Mouse (Mus musculus) heart, embryonic 13.5 days (tissue): ENCODE measurements at regions not wholly inside any gene's neighbourhood (a gene's known extent, or its start where the extent isn't known, plus 50 kb on each side); places are given as distances from the start of the nearest gene placed in this dataset.

Experiments
- ATAC-seq: fragments of 200-750 bp; cut with Nextera tagmentation; 2 replicates; pipeline ENCODE4 v1.8.0; 2017; ENCODE audit warnings: moderate TSS enrichment; ENCODE audit not compliant: insufficient number of reproducible peaks, low FRiP score, low TSS enrichment; ENCODE audit errors: extremely low read depth
- H3K27ac ChIP-seq: fragments of 300-500 bp; sonication (generic); replicated peaks from 2 replicates; pipeline ENCODE4 v1.5.1; 2015; ENCODE audit warnings: moderate library complexity, mild to moderate bottlenecking, inconsistent platforms
- H3K27me3 ChIP-seq: fragments of 300-500 bp; sonication (generic); replicated peaks from 2 replicates; pipeline ENCODE4 v1.6.1; 2015; ENCODE audit warnings: mild to moderate bottlenecking, inconsistent platforms
- H3K36me3 ChIP-seq: fragments of 300-500 bp; sonication (generic); 2 replicates; pipeline ENCODE4 v1.6.1; 2015; ENCODE audit warnings: mild to moderate bottlenecking, inconsistent platforms
- H3K4me1 ChIP-seq: fragments of 300-500 bp; sonication (generic); 2 replicates; pipeline ENCODE4 v1.6.1; 2015; ENCODE audit warnings: inconsistent platforms
- H3K4me2 ChIP-seq: fragments of 300-500 bp; sonication (generic); 2 replicates; pipeline ENCODE4 v1.6.1; 2015; ENCODE audit warnings: inconsistent platforms, mild to moderate bottlenecking, moderate library complexity
- H3K4me3 ChIP-seq: fragments of 300-500 bp; sonication (generic); 2 replicates; pipeline ENCODE4 v1.5.1; 2015; ENCODE audit warnings: moderate library complexity, mild to moderate bottlenecking, inconsistent platforms
- H3K9ac ChIP-seq: fragments of 300-500 bp; sonication (generic); 2 replicates; pipeline ENCODE4 v1.6.1; 2015; ENCODE audit warnings: inconsistent platforms, mild to moderate bottlenecking, moderate library complexity
- H3K9me3 ChIP-seq: fragments of 300-500 bp; sonication (generic); 2 replicates; pipeline ENCODE4 v1.6.1; 2016; ENCODE audit warnings: inconsistent platforms
- WGBS: fragments of 180-500 bp; shearing (Covaris S2); methylation state at CpG from one replicate; pipeline ENCODE4 v1.1.7; 2015; ENCODE audit warnings: mixed read lengths; 5-methylcytosine and 5-hydroxymethylcytosine counted together

GRCm38 (mm10) chr4:142638733-142639339 is 399.6 kb upstream of the Kazn start:
- WGBS, result 53% methylated on average over 13 of the region's 13 CpGs
- ATAC-seq, result no peak
- Histone ChIP-seq H3K9me3 (no peaks in the 10 kb centered on the region), H3K36me3 (no peaks in the 10 kb centered on the region), H3K9ac (no peak overlapping the region), H3K27me3 (peaks cover 5% of the 10 kb centered on the region; the same call in 1 of the 2 replicates), H3K4me1 (peaks cover 10% of the 10 kb centered on the region), H3K4me3 (no peak overlapping the region), H3K4me2 (no peak overlapping the region), H3K27ac (no peak overlapping the region)

- Histone ChIP-seq H3K4me1 (peaks cover 11% of the 10 kb centered on the region), H3K4me3 (no peak overlapping the region), H3K4me2 (no peak overlapping the region), H3K9me3 (no peaks in the 10 kb centered on the region), H3K36me3 (no peaks in the 10 kb centered on the region), H3K27ac (no peak overlapping the region), H3K9ac (no peak overlapping the region), H3K27me3 (peaks cover 5% of the 10 kb centered on the region; the same call in 1 of the 2 replicates)
- ATAC-seq, result no peak
- WGBS, result 76% methylated on average over 4 of the region's 4 CpGs
These were observed 398.9 kb upstream of the Kazn start for GRCm38 (mm10) chr4:142638057-142638456.

- Histone ChIP-seq H3K4me1 (peaks cover 11% of the 10 kb centered on the region), H3K27me3 (peaks cover 14% of the 10 kb centered on the region), H3K9ac (no peak overlapping the region), H3K36me3 (no peaks in the 10 kb centered on the region), H3K4me2 (no peak overlapping the region), H3K4me3 (no peak overlapping the region), H3K9me3 (no peaks in the 10 kb centered on the region), H3K27ac (no peak overlapping the region)
- ATAC-seq, result no peak
- 10% methylated on average over 8 of the region's 8 CpGs for WGBS
These were observed 395.2 kb upstream of the Kazn start for GRCm38 (mm10) chr4:142634398-142634797.

- no peak overlapping the region for H3K4me2 ChIP-seq
- H3K9me3 ChIP-seq, result no peaks in the 10 kb centered on the region
- peaks cover 13% of the 10 kb centered on the region for H3K27me3 ChIP-seq
- H3K9ac ChIP-seq, result no peak overlapping the region
- no peak for ATAC-seq
- peaks cover 11% of the 10 kb centered on the region for H3K4me1 ChIP-seq
- H3K27ac ChIP-seq, result no peak overlapping the region
- WGBS, result 38% methylated on average over 13 of the region's 13 CpGs
- no peak overlapping the region for H3K4me3 ChIP-seq
- no peaks in the 10 kb centered on the region for H3K36me3 ChIP-seq
These were observed 394.6 kb upstream of the Kazn start for GRCm38 (mm10) chr4:142633667-142634350.

GRCm38 (mm10) chr4:142626503-142627194 is 387.4 kb upstream of the Kazn start:
- H3K4me3 ChIP-seq, result no peak overlapping the region
- no peak overlapping the region for H3K27ac ChIP-seq
- 72% methylated on average over 8 of the region's 8 CpGs for WGBS
- no peaks in the 10 kb centered on the region for H3K9me3 ChIP-seq
- peaks cover 7% of the 10 kb centered on the region; the same call in 1 of the 2 replicates for H3K4me1 ChIP-seq
- no peak for ATAC-seq
- H3K9ac ChIP-seq, result no peak overlapping the region
- peaks cover 4% of the 10 kb centered on the region; the same call in 1 of the 2 replicates for H3K27me3 ChIP-seq
- no peak overlapping the region for H3K4me2 ChIP-seq
- H3K36me3 ChIP-seq, result no peaks in the 10 kb centered on the region

- Histone ChIP-seq H3K4me1 (peaks cover 7% of the 10 kb centered on the region; the same call in 1 of the 2 replicates), H3K27ac (no peak overlapping the region), H3K36me3 (no peaks in the 10 kb centered on the region), H3K4me2 (no peak overlapping the region), H3K4me3 (no peak overlapping the region), H3K9me3 (no peaks in the 10 kb centered on the region), H3K9ac (no peak overlapping the region), H3K27me3 (no peaks in the 10 kb centered on the region)
- no peak for ATAC-seq
- 30% methylated on average over 3 of the region's 3 CpGs for WGBS
These were observed 386.3 kb upstream of the Kazn start for GRCm38 (mm10) chr4:142625456-142625855.

GRCm38 (mm10) chr4:142622151-142622861 is 383.1 kb upstream of the Kazn start:
- no peaks in the 10 kb centered on the region for H3K36me3 ChIP-seq

GRCm38 (mm10) chr4:142619396-142619795 is 380.2 kb upstream of the Kazn start:
- Histone ChIP-seq H3K9me3 (no peaks in the 10 kb centered on the region), H3K27me3 (no peaks in the 10 kb centered on the region), H3K4me2 (no peak overlapping the region), H3K36me3 (no peaks in the 10 kb centered on the region), H3K4me3 (no peak overlapping the region), H3K4me1 (peaks cover 4% of the 10 kb centered on the region; the same call in 1 of the 2 replicates), H3K27ac (no peak overlapping the region), H3K9ac (no peak overlapping the region)
- 67% methylated on average over 8 of the region's 8 CpGs for WGBS
- ATAC-seq, result no peak

More at GRCm38 (mm10) chr4:142622151-142622861, 383.1 kb upstream of the Kazn start:
- Histone ChIP-seq H3K27ac (no peak overlapping the region), H3K9me3 (no peaks in the 10 kb centered on the region), H3K4me2 (no peak overlapping the region), H3K27me3 (no peaks in the 10 kb centered on the region), H3K9ac (no peak overlapping the region), H3K4me3 (no peak overlapping the region), H3K4me1 (peaks cover 7% of the 10 kb centered on the region; the same call in 1 of the 2 replicates)
- no peak for ATAC-seq
- WGBS, result 50% methylated on average over 17 of the region's 17 CpGs

GRCm38 (mm10) chr4:142618770-142619169 is 379.6 kb upstream of the Kazn start:
- Histone ChIP-seq H3K4me3 (no peak overlapping the region), H3K27me3 (no peaks in the 10 kb centered on the region), H3K27ac (no peak overlapping the region), H3K9ac (no peak overlapping the region), H3K36me3 (no peaks in the 10 kb centered on the region), H3K4me2 (no peak overlapping the region), H3K4me1 (peaks cover 4% of the 10 kb centered on the region; the same call in 1 of the 2 replicates), H3K9me3 (no peaks in the 10 kb centered on the region)
- ATAC-seq, result no peak
- 42% methylated on average over 4 of the region's 4 CpGs for WGBS

GRCm38 (mm10) chr4:142617676-142618075 is 378.5 kb upstream of the Kazn start:
- Histone ChIP-seq H3K27ac (no peak overlapping the region), H3K4me3 (no peak overlapping the region), H3K36me3 (no peaks in the 10 kb centered on the region), H3K27me3 (no peaks in the 10 kb centered on the region), H3K4me2 (no peak overlapping the region), H3K9me3 (no peaks in the 10 kb centered on the region), H3K9ac (no peak overlapping the region), H3K4me1 (peaks cover 4% of the 10 kb centered on the region; the same call in 1 of the 2 replicates)
- no peak for ATAC-seq
- whole genome bisulfite sequencing, result 61% methylated on average over 5 of the region's 5 CpGs

GRCm38 (mm10) chr4:142616901-142617300 is 377.7 kb upstream of the Kazn start:
- Histone ChIP-seq H3K27me3 (no peaks in the 10 kb centered on the region), H3K36me3 (no peaks in the 10 kb centered on the region), H3K4me2 (no peak overlapping the region), H3K9me3 (no peaks in the 10 kb centered on the region), H3K27ac (no peak overlapping the region), H3K4me3 (no peak overlapping the region), H3K4me1 (no peaks in the 10 kb centered on the region), H3K9ac (no peak overlapping the region)
- ATAC-seq, result no peak
- WGBS, result 75% methylated on average over 7 of the region's 7 CpGs
